Mouse (Mus musculus): ENCODE measurements around the gene Nub1. TPM values are rescaled to one million over a fixed set of nuclear protein-coding genes. Genes with fewer than 3 reads are reported as not detected.

Gene Nub1
- polyA plus RNA-seq, 1 experiment from 2014 or later = 26.7 TPM

DNA sequence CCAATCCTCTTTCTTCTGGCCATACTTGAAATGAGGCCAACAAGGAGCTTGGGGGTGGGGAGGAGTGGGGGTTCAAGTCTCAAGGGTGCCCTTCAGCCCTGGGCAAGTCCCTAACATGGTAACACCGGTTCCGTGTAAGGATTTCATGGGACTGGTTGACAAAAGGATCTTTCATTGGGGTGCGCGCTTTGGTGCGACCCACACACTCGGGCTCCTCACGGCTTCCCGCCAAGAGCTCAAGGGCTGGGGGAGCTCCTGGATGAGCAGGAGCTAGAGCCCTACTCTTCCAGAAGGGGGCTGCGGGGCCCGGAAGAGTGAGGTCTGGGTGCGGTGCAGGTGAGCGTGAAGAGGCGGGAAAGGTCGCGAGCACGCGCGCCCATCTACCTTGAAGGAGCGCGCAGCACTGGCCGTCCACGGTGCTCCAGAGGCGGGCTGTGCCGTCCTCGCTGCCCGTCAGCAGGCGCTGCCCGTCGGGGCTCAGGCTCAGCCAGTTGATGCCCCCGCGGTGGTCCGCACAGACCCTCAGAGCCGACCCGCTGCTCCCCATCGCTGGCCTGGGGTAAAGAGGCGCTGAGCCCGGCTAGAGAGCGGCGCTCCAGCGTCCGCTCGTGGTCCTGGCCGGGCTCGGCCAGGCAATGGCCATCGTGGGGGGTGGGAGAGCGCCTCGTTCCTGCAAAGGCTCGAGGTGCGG, 44.6 kb downstream of the Nub1 start:
- Histone ChIP-seq H3K9ac (peak overlapping the region; percentile 58), H3K27me3 (replicated peaks) (no peaks in the 10 kb centered on the region), H3K9me3 (no peaks in the 10 kb centered on the region), H3K4me2 (peak overlapping the region; percentile 93), H3K4me3 (replicated peaks) (peak overlapping the region; percentile 57), H3K4me1 (peaks cover 28% of the 10 kb centered on the region), H3K27ac (0 out of 2 replicates have a peak overlapping the region, but pooled peaks have one; percentile 4), H3K36me3 (no peaks in the 10 kb centered on the region)
- ATAC-seq (ENCODE audit: insufficient read depth, low FRiP score, low read depth) = no peak
- WGBS = 1% methylated on average over 48 of the region's 49 CpGs

- Histone ChIP-seq H3K4me2 (peak within 1 kb of the TSS; percentile 93), H3K27me3 (replicated peaks) (no peaks in the 10 kb centered on the region), H3K27ac (0 out of 2 replicates have a peak within 1 kb of the TSS, but pooled peaks have one; percentile 4), H3K4me1 (peaks cover 23% of the 10 kb centered on the region), H3K9ac (peak within 1 kb of the TSS; percentile 58), H3K4me3 (replicated peaks) (peak within 1 kb of the TSS; percentile 57), H3K9me3 (no peaks in the 10 kb centered on the region), H3K36me3 (no peaks in the 10 kb centered on the region)
- under 1% methylated on average over 23 of the region's 23 CpGs for WGBS
- peak; percentile 6; the same call in 1 of the 2 replicates for ATAC-seq (ENCODE audit: insufficient read depth, low FRiP score, low read depth)
These were observed 45.1 kb downstream of the Nub1 start, which contains the start of gene Wdr86 for GRCm38 (mm10) chr5:24730488-24730871. Gene Wdr86, minus strand, starts transcription at chr5:24730727.

- Histone ChIP-seq H3K27ac (no peak overlapping the region), H3K9ac (peak overlapping the region; percentile 58), H3K9me3 (no peaks in the 10 kb centered on the region), H3K4me2 (peak overlapping the region; percentile 93), H3K4me1 (peaks cover 22% of the 10 kb centered on the region), H3K4me3 (replicated peaks) (peak overlapping the region; percentile 57), H3K27me3 (replicated peaks) (no peaks in the 10 kb centered on the region), H3K36me3 (no peaks in the 10 kb centered on the region)
- no peak for ATAC-seq (ENCODE audit: insufficient read depth, low FRiP score, low read depth)
- 3% methylated on average over 15 of the region's 15 CpGs for WGBS
These were observed 45.7 kb downstream of the Nub1 start for GRCm38 (mm10) chr5:24730986-24731385.

DNA sequence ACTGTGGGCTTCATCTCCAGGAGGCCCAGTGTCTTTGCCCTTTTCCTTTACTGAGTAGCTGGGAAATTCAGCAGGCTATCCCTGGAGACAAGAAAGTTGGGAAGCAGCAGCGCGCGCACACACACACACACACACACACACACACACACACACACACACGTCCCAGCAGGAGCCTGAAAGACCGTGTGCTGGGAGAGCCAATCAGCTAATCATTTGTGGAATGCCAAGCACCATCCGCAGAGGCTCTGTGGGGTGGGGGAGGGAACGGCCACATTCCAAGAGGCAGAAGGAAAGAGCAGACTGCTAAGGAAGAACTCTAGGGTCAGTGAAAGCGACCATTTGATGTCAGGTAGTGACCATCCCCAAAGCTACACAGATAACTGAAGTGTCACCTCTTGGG, 47.8 kb downstream of the Nub1 start:
- Histone ChIP-seq H3K36me3 (no peaks in the 10 kb centered on the region), H3K9ac (no peak overlapping the region), H3K4me1 (peaks cover 17% of the 10 kb centered on the region), H3K9me3 (no peaks in the 10 kb centered on the region), H3K27ac (0 out of 2 replicates have a peak overlapping the region, but pooled peaks have one; percentile 17), H3K27me3 (replicated peaks) (no peaks in the 10 kb centered on the region), H3K4me2 (0 out of 2 replicates have a peak overlapping the region, but pooled peaks have one; percentile 5), H3K4me3 (replicated peaks) (no peak overlapping the region)
- WGBS = 5% methylated on average over 8 of the region's 8 CpGs
- peak; percentile 53; the same call in 1 of the 2 replicates for ATAC-seq (ENCODE audit: insufficient read depth, low FRiP score, low read depth)

DNA sequence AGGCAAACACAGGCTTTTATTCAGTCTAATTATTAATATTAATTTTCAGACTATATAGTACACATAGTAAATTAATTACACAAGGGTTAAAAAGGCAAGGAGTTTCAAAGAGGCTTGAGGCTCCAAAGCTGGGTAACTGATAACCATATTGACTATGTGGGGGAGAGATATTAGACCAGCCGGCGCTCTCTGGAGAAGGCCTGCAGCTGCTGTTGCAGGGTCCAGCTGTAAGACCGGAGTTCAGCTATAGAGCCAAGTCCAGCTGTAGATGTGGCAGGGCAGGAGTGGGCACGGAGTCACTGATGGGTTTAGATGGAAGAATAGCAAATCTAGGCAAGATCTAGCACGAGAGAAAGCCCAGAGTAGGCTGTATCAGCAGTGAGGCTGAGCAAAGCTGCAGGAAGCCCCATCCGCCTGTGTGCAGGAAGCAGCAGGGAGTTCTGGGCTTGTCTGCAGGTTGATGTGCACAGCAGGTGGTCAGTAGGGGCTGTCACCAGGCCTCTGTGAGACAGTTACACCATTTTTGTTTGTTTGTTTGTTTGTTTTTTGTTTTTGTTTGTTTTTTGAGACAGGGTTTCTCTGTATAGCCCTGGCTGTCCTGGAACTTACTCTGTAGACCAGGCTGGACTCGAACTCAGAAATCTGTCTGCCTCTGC, 48.6 kb downstream of the Nub1 start:
- Histone ChIP-seq H3K9me3 (no peaks in the 10 kb centered on the region), H3K27ac (0 out of 2 replicates have a peak overlapping the region, but pooled peaks have one; percentile 16), H3K4me1 (peaks cover 17% of the 10 kb centered on the region), H3K4me2 (no peak overlapping the region), H3K9ac (no peak overlapping the region), H3K36me3 (no peaks in the 10 kb centered on the region), H3K4me3 (replicated peaks) (no peak overlapping the region), H3K27me3 (replicated peaks) (no peaks in the 10 kb centered on the region)
- ATAC-seq (ENCODE audit: insufficient read depth, low FRiP score, low read depth) = peak; percentile 35; the same call in 1 of the 2 replicates
- 48% methylated on average over 7 of the region's 7 CpGs for WGBS

DNA sequence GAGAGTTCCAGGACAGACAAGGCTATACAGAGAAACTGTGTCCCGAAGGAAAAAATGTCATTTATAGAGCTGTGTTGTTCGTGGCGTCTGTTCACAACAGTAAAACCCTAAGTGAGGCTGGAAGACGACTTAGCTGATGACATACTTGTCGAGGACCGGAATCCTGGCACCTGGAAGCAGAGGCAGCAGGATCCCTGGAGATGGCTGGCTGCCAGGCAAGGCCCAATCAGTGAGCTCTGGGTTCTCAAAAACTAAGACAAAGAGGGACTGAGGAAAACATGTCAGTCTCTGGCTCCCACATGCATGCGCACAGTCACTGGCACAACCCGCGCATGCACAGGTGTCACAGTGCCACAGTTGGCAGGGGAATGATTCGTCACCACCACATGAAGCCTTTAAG, 52.3 kb downstream of the Nub1 start:
- H3K36me3 ChIP-seq = no peaks in the 10 kb centered on the region
- no peaks in the 10 kb centered on the region for H3K27me3 ChIP-seq (replicated peaks)
- no peak overlapping the region for H3K4me3 ChIP-seq (replicated peaks)
- 93% methylated on average over 10 of the region's 10 CpGs for WGBS
- H3K27ac ChIP-seq = no peak overlapping the region
- ATAC-seq (ENCODE audit: insufficient read depth, low FRiP score, low read depth) = no peak
- no peak overlapping the region for H3K4me2 ChIP-seq
- no peak overlapping the region for H3K9ac ChIP-seq
- peaks cover 19% of the 10 kb centered on the region for H3K4me1 ChIP-seq
- H3K9me3 ChIP-seq = no peaks in the 10 kb centered on the region

GRCm38 (mm10) chr5:24738517-24738916, 53.2 kb downstream of the Nub1 start:
- 69% methylated on average over 1 of the region's 1 CpGs for WGBS
- peak overlapping the region; percentile 85; the same call in 1 of the 2 replicates for H3K27ac ChIP-seq
- H3K4me2 ChIP-seq = no peak overlapping the region
- ATAC-seq (ENCODE audit: insufficient read depth, low FRiP score, low read depth) = no peak
- H3K4me1 ChIP-seq = peaks cover 16% of the 10 kb centered on the region
- no peak overlapping the region for H3K9ac ChIP-seq
- no peaks in the 10 kb centered on the region for H3K27me3 ChIP-seq (replicated peaks)
- no peaks in the 10 kb centered on the region for H3K9me3 ChIP-seq
- H3K4me3 ChIP-seq (replicated peaks) = no peak overlapping the region
- no peaks in the 10 kb centered on the region for H3K36me3 ChIP-seq

GRCm38 (mm10) chr5:24739141-24739753, 53.9 kb downstream of the Nub1 start:
- Histone ChIP-seq H3K27me3 (replicated peaks) (no peaks in the 10 kb centered on the region), H3K27ac (peak overlapping the region; percentile 85), H3K9ac (no peak overlapping the region), H3K4me1 (peaks cover 16% of the 10 kb centered on the region), H3K4me3 (replicated peaks) (no peak overlapping the region), H3K36me3 (no peaks in the 10 kb centered on the region), H3K9me3 (no peaks in the 10 kb centered on the region), H3K4me2 (no peak overlapping the region)
- WGBS = 37% methylated on average over 15 of the region's 15 CpGs
- ATAC-seq (ENCODE audit: insufficient read depth, low FRiP score, low read depth) = peak; percentile 61; the same call in 1 of the 2 replicates

GRCm38 (mm10) chr5:24741172-24741885, 56.0 kb downstream of the Nub1 start:
- H3K4me3 ChIP-seq (replicated peaks) = no peak overlapping the region
- WGBS = 54% methylated on average over 15 of the region's 15 CpGs
- H3K9ac ChIP-seq = no peak overlapping the region
- no peaks in the 10 kb centered on the region for H3K27me3 ChIP-seq (replicated peaks)
- H3K36me3 ChIP-seq = no peaks in the 10 kb centered on the region
- peak; percentile 59 for ATAC-seq (ENCODE audit: insufficient read depth, low FRiP score, low read depth)
- no peak overlapping the region for H3K4me2 ChIP-seq
- H3K4me1 ChIP-seq = peaks cover 16% of the 10 kb centered on the region
- H3K27ac ChIP-seq = peak overlapping the region; percentile 49; the same call in 1 of the 2 replicates
- H3K9me3 ChIP-seq = no peaks in the 10 kb centered on the region

- no peak overlapping the region for H3K4me3 ChIP-seq (replicated peaks)
- no peak overlapping the region for H3K9ac ChIP-seq
- no peaks in the 10 kb centered on the region for H3K9me3 ChIP-seq
- no peaks in the 10 kb centered on the region for H3K36me3 ChIP-seq
- H3K27ac ChIP-seq = no peak overlapping the region
- 87% methylated on average over 10 of the region's 10 CpGs for WGBS
- no peaks in the 10 kb centered on the region for H3K27me3 ChIP-seq (replicated peaks)
- ATAC-seq (ENCODE audit: insufficient read depth, low FRiP score, low read depth) = no peak
- H3K4me1 ChIP-seq = peaks cover 25% of the 10 kb centered on the region
- H3K4me2 ChIP-seq = no peak overlapping the region
These were observed 58.6 kb downstream of the Nub1 start for GRCm38 (mm10) chr5:24743956-24744355.

- H3K4me1 ChIP-seq = peaks cover 27% of the 10 kb centered on the region
- no peak overlapping the region for H3K4me2 ChIP-seq
- H3K9ac ChIP-seq = no peak overlapping the region
- peak overlapping the region; percentile 31; the same call in 1 of the 2 replicates for H3K27ac ChIP-seq
- H3K27me3 ChIP-seq (replicated peaks) = no peaks in the 10 kb centered on the region
- no peak overlapping the region for H3K4me3 ChIP-seq (replicated peaks)
- H3K36me3 ChIP-seq = no peaks in the 10 kb centered on the region
- 24% methylated on average over 6 of the region's 6 CpGs for WGBS
- no peaks in the 10 kb centered on the region for H3K9me3 ChIP-seq
- ATAC-seq (ENCODE audit: insufficient read depth, low FRiP score, low read depth) = no peak
These were observed 62.2 kb downstream of the Nub1 start for GRCm38 (mm10) chr5:24747533-24747932.
